Mouse (Mus musculus): ENCODE measurements around the gene Cldn10.

The Cldn10 gene

DNA sequence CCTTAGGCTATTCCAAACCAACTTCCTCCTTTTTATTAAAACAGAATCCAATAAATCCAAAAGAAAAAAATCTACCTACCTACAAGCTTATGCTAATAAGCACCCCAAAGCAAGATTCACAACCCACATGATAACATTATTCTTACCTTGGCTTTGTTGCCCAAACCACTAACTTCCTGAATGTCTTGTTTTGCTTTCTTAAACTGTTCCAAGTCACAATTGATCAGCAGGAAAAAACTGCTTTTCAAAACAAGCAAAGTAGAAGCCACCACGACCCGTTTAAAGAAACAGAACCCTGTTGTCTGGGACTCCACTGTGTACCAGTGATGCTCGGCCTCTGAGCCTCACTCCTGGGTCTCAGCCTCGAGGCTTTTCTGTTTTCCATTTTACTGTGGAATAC is 77.2 kb downstream of the Cldn10 start:
- no peak for DNase-seq (ENCODE audit: low spot score in 2 of 2)

DNA sequence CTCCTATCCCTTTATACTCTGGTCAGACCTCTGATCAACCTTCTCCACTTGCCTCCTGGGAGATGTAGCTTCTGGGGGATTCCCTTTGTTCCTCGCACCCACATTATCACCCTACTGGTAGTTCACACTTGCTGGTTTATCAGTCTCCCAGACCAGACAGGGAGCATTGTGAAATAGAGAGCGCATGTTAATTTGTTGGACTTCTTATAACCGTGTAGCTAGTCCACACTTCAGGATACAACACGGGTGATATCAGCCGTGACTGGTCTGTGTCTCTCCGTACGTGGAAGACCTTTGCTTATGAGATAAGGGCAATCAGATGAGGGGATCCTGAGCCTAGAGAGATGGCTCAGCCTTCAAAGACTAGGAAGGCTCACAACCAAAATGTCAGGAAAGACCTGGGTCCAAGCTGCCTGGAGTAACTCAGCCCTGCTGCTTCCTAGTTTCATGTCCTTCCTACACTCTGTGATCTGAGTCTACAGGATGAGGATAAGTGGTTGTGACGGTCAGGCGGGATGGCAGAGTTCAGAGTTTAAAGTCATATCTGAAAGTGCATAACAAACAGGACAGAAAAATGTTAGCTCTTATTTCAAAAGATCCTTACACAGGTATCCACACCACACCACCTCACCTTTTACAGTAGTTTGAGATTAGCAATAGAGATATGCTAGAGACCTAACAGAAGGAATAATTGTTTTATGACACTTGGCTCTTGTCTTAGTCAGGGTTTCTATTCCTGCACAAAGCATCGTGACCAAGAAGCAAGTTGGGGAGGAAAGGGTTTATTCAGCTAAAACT is 78.5 kb downstream of the Cldn10 start:
- DNase-seq (ENCODE audit: low spot score in 2 of 2): no peak

DNA sequence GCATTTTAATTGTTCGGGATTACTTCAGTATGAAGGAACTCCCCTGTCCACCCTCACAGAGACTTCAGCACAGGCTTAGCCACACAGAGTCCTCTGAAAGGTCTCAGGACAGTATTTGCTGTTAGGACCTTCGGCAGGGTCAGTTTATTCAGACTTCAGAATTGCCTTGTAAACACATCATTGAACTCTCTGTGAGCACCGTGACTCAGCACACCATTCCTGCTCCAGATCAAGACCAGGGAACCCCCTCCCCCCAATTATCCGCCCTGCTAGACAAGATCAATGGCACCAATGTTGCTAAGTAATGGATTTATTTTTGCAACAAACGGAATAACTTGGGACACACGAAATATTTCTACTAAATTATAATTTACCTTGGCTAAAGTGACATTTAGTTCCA is 79.7 kb downstream of the Cldn10 start:
- no peak for DNase-seq (ENCODE audit: low spot score in 2 of 2)

DNA sequence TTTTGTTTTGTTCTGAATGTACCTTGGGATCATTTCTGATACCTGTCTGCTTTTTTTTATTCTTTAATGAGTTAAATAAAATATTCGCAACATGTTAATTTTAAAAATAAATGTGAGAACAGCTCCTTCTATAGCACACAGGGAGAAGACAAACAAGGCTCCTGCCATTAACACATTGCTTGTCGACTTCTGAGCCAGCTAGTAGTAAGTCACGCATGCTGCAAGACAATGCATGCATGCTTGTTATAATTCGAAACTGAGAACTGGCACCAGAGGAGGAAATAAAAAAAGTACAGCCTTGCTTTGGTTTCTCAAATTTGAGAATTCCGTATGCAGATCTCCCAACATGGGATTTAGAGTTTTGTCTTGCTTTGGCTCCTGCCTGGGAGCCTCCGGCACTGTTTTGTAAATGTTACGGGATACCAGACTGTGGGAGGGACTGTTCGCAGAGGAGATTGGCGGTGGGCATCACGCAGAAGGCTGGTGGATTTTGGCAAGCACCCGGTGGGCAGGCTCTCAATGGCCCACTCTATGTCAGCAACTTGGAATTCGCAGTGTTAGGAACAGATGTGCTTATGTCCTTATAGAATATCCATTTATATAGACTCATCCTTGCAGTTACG is 80.5 kb downstream of the Cldn10 start:
- no peak for DNase-seq (ENCODE audit: low spot score in 2 of 2)

DNA sequence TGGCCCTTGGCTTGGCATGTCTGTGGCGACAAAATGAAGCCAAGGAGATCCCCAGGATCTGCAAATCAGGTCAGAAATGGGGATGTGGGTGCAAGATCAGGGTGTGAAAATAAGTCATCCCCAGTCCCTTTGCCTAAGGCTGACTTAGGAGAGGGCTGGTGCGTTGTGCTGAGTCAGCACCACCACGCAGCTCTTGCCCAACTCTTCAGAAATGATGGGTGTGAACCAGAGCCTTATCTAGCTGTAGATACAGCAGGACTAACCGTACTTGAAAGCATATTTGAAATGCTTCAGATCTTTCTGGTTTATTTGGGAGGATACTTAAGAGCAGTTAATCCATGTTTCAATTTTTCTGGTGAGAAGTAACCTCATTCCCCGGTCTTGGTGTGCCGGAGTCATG is 82.0 kb downstream of the Cldn10 start:
- no peak for DNase-seq (ENCODE audit: low spot score in 2 of 2)

DNA sequence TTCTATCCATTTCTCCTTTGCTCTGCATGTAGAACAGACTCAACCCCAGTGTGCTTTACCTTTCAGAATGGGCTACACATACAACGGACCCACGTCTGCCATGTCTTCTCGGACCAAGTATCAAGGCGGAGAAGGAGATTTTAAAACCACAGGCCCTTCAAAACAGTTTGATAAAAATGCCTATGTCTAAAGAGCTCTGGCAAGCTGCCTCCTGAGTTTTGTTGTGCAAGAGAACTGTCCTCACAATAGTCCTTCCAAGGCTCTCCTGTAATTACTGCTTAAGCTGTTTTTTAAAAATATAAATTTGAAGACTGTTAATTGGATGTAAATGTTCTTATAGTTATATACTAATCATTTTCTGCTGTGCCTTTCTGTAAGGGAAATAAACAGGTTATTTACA is 86.4 kb downstream of the Cldn10 start:
- no peak for DNase-seq (ENCODE audit: low spot score in 2 of 2)

DNA sequence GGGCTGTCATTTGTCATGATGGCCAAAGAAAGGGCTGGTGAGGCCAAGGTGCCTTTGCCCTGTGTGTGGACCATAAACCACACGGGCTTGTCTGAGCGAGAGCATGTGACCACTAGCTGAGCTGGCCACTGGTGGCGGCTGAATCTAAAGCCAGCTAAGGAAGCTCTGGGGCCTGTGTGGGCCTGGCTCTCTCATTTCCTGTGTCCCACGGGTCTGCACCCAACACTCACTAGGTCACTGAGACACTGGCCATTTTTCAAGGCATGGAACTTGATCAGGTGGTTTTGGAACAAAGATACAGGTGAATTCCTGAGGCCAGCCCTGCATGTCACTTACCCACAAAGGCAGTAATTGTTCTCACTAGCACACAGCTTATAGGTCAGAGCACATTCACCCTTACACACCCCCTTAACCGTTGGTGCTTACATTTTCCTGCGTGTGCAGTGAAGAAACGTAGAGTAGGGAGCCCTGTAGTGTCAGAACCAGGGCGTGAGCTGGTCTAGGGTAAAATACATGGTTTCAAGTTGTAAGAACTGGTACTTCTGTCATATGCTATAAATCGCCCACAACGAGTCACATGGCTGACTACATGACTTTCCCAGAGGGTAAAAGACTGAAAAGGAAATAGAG is 87.2 kb downstream of the Cldn10 start:
- DNase-seq (ENCODE audit: low spot score in 2 of 2): no peak

DNA sequence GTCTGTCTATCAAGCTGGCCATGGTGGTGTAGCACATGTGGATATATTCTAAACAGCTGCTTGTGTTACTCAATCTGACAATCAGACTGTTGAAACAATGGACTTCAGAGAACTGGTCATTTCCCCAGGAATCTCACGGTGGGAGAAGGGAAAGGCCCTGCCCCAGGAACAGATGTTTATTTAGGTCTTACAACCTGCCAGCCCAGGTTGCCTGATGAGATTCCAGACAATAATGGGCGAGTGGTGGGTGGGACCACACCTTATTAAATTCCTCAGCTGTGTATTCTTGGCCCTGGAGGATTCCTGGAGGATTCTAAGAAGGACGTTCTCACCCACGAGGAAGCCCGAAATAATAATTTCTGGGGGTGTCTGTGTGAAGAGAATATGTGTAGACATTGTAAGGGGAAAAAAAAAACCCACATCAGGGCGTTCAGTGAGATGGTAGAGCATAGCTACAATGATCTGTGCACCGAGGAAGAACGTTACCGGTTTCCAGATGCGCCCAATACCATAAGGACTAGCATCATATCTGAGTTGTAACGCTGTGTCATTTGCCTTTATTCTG is 90.7 kb downstream of the Cldn10 start:
- DNase-seq (ENCODE audit: low spot score in 2 of 2): no peak

DNA sequence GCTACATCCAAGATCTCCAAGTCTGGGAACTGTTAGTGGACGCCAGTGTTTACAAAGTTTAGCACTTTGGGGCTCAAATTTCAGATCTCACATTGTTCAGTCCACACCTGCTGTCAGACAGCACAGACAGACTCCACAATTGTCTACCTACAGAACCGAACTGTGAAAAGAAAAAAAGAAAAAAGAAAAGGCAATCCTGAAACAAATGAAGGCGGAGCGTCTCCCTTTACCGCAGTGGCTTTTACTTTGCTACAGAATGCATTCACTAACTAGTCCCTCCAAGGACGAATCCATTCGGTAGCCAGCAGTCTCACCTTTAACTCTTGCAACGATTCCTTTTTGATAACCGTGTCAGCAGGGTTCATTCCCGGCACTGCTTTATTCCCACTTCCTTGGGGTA is 93.0 kb downstream of the Cldn10 start:
- no peak for DNase-seq (ENCODE audit: low spot score in 2 of 2)

DNA sequence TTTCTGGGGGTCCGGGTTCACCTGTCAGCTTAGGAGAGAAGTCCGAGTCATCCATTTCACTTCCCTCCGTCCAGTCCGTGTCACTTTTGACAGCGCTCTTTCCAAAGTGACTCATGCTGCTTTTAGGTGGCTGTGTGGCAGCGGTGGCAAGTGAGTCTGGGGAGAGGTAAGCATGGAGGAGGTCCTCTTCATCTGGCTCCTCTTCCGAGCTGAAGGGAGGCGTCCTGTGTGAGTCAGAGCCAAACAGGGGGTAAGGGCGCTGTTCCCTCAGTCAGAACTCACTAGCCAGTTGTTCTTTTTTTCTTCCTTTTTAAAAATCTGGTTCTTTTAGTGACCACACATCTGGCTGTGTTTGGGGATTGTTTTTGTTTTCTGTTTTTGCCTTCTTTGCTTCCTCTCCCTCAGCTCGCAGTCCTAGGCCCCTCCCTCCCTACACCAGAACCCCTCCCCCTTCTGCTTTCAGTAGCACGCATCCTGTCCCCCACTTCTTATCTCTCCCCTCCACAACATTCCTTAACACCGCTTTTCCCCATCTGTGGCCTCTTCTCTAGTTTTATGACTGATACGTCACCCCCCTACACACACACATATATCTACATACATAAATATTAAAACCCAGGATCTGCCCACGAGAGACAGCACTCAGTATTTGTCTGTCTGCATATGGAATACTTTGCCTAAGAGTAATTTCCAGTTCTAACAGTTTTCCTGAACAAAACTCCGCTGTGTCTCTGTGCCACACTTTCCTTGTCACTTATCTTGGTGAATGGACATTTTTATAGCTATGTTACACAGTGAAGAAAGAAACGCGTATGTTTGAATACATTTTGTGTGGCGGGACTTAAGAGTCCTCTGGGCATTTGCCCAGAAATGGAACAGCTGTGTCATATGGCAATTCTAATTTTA is 95.9 kb downstream of the Cldn10 start:
- no peak for DNase-seq (ENCODE audit: low spot score in 2 of 2)

DNA sequence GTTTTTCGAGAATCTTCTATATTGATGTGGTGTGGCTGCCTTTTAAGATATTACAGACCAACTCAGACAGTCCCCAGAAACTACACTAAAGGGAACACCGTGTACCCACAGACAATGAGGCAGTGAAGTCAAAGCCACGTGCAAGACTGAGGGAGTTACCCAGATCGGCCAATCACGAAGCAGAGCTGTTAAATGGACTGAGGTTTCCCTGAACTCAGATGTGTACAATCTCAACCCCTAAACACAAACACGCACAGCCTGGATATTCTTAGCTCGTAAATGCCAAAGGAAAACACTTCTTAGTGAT is 96.5 kb downstream of the Cldn10 start:
- no peak for DNase-seq (ENCODE audit: low spot score in 2 of 2)

DNA sequence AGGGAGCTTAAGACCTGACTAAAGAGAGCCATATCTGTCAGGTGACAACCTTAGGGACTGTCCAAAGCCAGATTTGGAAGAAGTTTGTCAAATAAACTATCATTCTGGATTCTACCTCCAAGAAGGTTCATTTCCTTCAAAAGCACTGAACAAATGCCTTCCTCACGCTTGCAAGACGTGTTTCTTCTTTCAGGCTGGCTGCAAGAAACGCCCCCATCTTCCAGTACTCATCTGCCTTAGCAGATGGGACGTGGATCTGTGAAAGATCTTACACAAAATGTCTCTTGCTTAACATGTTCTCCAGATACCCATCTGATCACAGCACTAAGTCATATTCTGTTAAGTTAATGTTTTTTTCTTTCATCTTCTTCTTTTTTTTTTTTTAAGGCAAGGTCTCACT is 102.4 kb downstream of the Cldn10 start:
- no peak for DNase-seq (ENCODE audit: low spot score in 2 of 2)

DNA sequence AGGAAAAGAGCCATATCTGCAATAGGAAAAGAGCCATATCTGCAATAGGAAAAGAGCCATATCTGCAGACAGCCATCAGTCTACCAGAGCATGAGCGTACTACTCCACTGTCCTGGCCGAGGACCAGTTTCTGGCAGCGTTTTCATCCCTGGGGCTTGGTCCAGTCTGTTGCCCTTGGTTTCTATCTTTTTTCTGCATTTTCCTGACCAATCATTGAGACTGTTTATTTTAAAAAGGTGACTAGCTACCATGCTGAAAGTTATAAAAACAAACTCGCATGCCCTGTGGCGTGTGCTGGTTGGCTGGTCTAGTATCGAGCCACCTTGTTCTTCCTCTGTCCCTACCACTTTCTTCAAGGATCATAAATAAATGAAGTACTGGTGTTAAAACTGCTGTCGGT is 107.5 kb downstream of the Cldn10 start:
- no peak for DNase-seq (ENCODE audit: low spot score in 2 of 2)

DNA sequence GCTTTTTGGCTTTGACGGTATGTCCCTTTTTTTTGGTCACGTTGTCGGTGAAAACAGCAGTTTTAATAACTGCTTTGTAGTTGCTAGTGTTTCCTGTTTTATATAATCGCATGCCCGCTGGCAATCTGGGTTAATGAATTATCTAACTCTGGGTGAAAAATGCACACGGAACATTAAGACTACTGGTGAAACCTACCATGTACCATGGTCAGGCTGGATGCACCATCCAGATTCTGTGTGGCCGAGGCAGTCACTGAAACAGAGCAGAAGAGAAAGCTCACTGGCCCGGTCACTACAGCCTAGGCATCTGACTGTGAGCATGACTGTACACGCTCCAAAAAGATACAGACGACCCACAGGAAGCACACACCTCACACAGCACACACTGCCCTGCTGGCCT is 107.9 kb downstream of the Cldn10 start:
- no peak for DNase-seq (ENCODE audit: low spot score in 2 of 2)

DNA sequence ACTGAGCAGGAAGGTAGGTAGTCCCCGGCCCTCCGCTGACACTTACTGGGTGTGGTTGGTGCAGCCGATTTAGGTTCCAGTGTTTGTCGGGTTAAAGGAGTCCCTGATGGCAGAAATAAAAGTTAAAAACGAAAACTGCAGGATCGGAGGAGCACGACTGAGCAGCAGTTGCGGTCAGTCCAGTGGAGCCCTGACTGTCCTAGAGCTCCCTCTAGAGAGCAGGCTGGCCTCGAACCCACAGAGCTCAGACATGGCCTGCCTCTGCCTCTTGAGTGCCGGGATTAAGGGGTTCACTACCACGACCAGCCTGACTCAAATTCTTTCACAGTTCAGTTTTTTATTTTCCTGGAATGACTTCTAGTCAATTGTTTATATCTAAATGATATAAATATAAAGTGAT is 112.2 kb downstream of the Cldn10 start:
- DNase-seq (ENCODE audit: low spot score in 2 of 2): no peak

DNA sequence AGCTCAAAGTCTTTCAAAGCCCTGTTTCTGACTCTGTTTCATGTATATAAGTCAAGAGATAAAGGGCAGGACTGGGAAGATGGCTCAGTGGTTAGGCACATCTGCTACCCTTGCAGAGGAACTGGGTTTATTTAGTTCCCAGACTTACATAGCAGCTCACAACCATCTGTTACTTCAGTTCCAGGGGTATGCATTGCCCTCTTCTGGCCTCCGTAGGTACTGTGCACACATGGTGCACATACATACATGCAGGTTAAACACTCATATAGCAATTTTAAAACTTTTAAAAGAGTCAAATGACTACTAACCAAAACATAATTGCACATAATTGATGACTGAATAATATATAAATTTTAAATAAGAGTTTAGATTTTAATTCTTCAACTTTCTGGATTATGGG is 113.2 kb downstream of the Cldn10 start:
- DNase-seq (ENCODE audit: low spot score in 2 of 2): no peak

DNA sequence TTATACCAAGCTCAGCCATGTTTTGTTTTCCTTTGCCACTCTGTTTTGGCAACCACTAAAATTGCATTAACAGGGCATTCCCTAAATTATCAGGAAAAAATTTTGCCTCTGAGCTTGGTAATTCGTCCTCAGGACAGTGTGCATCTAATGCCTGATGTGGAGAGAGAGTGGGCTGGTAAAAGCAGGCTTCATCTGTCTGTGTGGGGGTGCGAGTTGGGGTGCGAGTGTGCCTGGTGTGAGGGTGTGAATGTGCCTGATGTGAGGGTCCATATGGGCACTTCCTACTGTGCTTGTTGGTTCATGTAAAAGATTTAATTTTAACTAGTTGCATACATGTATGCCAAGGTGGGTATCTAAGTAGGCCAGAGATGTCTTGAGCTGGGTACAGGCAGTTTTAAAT is 115.7 kb downstream of the Cldn10 start:
- no peak for DNase-seq (ENCODE audit: low spot score in 2 of 2)

DNA sequence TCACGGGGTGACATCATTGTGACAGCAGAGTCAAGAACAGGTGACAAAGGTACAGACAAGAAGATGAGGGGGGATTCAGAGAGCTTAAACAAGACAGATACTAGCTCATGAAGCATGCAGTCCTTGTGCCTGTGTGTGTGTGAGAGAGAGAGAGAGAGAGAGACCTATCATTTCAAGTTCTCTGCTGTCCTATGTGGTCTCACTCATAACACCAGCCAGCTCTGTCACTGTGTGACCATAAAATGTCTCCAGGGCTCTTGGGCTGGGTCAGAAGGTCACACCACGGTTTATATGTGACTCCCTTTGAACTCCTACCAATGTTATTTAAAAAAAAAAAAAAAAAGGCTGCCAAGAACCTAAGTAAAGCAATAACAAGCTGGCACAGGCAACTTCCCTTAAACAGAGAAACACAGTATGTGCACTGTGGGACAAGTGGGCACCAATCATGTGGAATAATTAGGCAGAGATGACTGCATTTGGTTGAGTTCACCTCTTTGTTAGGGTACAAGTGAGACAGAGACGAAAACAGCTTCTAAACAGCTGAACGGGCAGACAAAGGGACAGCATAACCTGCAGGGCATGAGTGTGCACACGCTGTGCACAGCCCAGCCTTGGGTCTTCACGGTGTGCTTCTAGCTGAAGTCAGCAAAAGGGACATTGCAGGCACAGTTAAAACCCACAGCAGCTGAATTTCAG is 116.3 kb downstream of the Cldn10 start:
- DNase-seq (ENCODE audit: low spot score in 2 of 2): no peak

DNA sequence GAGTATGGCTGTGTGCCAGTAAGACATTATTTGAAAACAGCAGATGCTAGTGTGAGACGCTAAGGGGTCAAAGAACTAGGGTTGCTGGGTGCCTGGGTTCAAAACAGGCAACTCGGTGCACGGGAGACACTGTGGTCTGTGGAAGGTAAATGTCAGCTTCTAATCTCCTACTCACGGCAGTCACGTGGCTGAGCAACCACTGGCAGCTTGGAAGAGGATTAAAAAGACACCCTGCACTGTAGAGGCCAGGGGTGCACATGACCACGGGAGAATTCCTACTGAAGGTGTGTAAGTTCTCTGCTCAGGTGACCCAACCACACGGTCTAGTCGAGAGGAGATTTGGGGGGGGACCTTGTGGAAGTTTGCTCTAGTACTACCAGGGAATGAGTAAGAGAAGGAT is 119.9 kb downstream of the Cldn10 start:
- DNase-seq (ENCODE audit: low spot score in 2 of 2): no peak

DNA sequence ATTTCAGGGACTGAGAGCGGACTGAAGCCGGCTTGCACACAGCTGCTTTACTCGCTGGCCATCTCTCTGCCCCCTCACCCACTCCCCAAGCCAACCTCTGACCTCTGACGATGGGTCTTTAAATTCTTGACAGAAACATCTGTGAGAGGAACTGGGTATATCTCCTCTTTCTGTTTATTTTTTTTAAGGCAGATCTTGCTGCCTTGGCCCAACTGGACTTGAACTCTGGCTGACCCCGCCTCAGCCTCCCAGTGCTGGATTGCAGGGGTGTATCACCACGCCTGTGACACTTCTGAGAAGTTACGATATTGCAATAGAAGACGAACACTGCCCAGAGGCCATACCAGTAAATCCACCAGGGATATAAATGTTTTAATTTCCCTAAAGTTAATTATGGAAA is 122.2 kb downstream of the Cldn10 start:
- no peak for DNase-seq (ENCODE audit: low spot score in 2 of 2)
